Mouse (Mus musculus): ENCODE measurements around the gene Tomm7. TPM values are rescaled to one million over a fixed set of nuclear protein-coding genes. Genes with fewer than 3 reads are reported as not detected.
"Not testable (repeated sequence)": the region's sequence is repeated elsewhere in the genome, so short reads cannot be mapped to it uniquely, and the experiment has no call there.

Tomm7 gene
- polyA plus RNA-seq, 1 experiment = 48.2 TPM

DNA sequence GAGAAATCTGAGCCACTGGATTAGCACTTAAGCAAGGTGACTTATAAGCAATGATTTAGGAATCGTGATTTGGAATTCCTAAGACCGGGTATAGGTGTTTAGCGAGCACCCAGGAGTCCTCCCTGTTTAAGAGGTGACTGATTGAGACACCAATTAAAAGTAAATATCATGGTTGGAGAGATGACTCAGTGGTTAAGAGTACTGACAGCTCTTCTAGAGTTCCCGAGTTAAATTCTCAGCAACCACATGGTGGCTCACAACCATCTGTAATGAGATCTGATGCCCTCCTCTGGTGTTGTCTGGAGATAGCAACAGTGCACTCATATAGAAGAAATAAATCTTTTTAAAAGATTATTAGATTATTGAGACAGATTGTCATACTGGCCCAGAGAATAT, 7.2 kb upstream of the Tomm7 start:
- not testable (repeated sequence) for DNase-seq (ENCODE audit: low read depth)

DNA sequence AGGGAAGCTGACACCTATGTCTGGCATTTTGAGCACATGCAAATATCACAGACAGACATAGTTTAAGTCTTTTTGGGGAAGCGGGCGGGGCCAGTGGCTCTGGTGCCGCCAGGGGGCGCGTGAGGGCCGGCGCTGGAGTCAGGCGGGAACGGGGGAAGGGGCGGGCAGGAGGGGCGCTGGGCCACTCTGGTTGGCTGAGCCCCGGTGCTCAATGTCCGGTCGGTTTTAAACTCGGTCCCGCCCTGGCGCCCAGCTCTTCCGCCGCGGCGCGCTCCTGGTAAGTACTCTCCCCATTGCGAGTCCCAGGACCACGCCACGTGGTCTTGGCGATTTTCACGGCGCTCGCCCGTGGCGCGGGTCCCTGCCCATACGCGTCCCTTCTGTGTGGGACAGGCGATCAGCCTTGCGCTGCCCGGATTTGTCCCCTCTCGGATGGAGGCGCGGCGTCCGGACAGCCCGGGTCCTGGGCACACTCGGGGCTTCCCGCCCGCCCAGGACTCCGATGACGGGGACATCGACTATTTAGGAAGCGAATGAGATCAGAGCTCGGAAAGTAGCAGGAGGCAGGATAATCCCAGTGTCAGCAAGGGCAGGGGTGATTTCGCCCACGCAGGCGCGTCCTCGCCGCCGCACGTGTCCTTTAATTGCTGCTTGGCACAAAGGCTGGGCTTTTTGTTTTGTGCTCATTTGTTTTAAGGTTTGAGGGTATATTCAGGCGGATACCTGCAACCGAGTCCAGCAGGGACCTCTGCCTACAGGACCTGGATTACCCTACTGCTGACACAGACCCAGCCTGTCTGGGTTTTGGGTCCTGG, 6.6 kb upstream of the Tomm7 start:
- no peak for DNase-seq (ENCODE audit: low read depth)

DNA sequence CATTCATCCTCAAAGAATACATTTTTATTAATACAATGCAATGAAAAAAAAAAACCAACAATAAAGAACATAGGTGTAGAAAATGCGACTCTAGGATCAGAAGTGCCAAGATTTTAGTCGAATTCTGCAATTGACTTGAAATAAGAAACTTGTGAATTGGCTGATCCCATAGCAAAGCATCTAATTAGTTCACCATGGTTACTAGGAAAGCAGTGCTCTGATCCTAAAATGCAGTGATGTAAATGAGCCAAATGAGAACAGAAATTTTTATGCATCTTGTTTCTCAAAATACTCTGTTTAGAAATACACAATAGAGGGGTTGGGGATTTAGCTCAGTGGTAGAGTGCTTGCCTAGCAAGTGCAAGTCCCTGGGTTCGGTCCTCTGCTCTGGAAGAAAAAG, 1.2 kb upstream of the Tomm7 start:
- DNase-seq (ENCODE audit: low read depth) = no peak

DNA sequence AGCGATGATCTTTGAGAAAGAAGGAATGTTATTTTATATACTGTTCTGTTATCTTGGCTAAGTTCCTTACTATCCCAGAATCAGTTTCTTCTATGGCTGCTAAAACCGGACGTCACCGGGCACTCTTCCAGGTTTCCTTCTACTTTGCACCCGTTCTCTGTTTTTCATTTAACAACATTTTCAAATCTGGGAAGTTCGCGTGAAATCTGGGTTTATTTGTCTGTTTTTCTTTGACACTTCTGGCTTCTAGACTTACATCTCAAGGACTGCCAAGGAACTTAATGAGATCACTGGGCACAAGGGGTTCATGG, 525 bp upstream of the Tomm7 start:
- DNase-seq (ENCODE audit: low read depth) = no peak

DNA sequence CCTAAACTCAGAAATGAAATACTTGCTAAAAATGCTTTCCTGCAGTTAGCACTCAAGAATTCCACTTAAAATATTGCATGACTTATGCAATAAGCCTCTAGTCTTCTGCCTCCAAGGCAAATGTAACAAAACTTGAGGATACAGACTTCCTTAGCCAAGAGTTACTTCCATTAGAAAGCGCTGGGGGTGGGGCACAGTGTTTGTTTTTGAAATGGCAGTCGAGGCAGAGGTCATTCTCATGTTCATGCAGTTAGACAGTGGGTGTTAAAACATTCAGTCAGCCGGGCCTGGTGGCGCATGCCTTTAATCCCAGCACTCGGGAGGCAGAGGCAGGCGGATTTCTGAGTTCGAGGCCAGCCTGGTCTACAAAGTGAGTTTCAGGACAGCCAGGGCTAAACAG, 5.8 kb downstream of the Tomm7 start:
- no peak for DNase-seq (ENCODE audit: low read depth)

DNA sequence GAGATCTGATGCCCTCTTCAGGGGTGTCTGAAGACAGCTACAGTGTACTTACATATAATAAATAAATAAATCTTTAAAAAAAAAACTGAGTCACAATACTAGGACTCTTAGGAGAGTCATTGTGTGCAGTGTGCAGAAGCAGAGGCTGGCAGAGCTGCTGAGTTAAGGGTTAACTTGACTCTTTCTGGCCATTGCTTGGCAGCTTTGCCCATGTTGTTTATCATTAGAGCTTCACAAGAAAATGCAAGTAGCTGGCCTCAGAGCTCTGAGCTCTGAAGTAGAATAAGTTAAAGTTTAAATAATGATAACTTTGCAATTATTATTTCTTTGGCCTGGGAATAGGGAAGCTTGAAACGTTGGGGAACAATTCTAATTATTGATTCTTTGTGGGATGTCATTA, 8.3 kb downstream of the Tomm7 start:
- not testable (repeated sequence) for DNase-seq (ENCODE audit: low read depth)

DNA sequence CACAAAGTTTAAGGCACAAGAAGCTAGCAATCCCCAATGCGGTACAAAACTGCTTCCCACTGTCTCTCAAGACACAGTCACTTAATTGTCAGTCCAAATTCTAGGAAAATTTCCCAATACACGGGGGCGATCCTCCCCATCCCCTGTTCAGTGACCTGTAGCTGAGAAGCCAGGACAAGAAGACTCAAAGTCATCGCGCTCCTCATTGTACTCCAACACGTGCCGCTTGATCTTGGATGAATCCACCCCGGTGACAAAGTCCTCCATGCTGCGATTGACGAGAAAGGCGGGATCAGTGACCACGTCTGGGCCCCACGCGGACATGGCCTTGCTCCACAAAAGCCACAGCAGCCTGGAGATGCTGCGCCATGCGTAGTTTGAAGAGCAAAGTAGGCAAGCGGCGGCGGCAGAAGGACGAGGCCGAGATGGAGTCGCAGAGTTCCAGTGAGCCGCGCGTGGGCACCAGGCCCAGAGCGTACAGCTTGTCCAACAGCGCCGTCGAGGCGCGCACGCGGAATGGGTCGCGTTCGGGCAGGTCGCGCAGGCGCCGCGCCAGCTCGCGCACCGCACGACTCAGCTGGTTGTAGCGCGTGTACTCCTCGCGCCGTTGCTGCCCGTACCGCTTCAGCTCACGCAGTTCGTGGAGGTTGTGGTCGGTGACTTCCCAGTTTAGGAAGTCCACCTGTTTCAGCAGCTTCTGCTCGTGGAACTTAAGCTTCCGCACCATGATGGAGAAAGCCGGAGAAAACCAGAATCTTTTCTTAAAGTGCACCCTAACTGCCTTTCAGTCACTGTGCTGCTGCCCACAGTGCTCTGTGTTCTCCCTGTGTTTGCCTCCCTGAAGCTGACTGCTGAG, 12.8 kb downstream of the Tomm7 start:
- DNase-seq (ENCODE audit: low read depth) = no peak

DNA sequence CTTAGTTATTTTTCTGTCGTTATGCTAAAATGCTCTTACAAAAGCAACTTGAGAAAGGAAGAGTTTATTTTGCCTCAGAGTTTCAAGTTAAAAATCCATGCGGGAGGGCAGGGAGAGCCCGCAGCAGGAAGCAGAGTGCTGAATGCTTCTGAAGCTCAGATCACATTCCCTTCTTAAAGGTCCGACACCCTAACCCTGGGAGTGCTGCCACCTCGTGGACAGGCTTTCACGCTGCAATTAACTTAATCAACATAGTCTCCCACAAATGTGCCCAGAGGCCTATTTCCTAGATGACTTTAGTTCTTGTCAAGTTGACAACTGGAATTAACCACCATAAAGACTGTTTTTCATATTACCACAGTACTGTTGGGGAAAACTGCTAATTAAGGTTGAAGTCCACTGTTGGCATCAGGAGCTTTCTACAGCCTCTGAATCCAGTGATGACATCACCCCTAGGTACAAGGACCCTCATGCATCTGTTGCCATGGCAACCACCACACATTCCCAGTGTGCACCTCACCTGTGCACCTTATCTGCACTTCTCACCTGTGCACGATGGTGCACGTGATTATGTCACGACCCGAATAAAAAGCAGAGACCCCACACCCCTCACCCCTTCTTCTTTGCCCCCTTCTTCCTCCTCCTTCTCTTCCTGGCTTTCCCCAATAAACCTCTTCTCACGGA, 17.5 kb downstream of the Tomm7 start:
- no peak for DNase-seq (ENCODE audit: low read depth)

DNA sequence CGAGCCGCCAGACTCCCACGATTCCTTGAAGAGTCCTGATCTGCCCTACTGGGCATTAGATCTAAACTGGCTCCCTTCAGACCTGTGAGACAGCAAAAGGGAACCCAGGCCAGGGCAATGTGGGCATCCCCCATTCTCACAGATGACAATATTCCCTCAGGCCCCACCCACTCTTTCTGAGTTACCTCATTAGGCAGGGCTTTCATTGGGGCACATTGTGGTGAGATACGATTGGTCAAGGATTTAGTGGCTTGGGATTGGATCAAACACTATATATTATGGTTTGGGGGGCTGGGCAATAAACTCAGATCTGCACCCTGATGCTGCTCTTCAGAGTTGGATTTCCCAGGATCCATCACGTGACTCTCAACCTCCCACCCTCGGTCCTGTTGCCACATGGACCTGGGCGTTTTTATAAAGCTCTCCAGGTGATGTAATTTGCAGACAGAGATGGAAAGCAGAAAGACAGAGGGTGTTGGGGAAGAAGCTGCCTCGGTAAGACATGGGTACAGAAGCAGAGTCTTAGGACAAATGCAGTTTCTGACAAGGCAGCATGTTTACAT, 19.7 kb downstream of the Tomm7 start:
- DNase-seq (ENCODE audit: low read depth) = no peak

DNA sequence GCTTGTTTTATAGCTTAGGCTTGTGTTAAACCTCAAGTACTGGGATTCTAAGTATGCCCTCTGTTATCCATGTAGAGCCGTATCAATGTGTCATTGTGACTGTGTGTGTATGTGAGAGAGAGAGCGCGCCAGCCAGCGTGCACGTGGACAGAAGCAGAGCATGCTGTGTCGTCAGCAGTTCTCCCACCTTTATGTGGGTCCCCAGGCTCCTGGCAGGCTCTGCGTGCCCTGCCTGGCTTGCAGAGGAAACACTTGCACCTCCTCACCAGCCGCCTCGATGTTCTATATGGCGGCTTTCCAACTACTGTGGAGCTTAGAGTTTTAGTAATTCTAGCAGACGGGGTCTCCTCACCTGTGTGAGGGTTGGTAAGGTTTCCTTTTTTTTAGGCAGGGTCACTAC, 21.7 kb downstream of the Tomm7 start:
- DNase-seq (ENCODE audit: low read depth) = no peak

DNA sequence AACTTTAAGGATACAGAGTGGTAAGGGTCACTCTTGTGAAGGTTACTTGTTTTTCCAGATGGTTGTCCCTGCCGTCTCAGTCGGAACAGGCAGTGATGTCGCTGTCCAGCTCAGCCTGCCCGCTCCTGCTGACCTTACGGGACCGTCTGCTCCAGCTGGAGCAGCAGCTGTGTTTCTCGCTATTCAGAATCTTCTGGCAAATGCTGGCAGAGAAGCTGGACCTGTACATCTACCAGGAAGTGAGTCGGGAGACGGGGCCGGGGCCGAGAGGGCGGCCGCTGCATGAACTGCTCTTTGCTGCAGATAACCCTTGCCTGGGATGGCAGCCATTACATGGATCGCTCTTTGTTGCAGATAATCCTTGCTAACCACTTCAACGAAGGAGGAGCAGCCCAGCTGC, 27.3 kb downstream of the Tomm7 start:
- no peak for DNase-seq (ENCODE audit: low read depth)

DNA sequence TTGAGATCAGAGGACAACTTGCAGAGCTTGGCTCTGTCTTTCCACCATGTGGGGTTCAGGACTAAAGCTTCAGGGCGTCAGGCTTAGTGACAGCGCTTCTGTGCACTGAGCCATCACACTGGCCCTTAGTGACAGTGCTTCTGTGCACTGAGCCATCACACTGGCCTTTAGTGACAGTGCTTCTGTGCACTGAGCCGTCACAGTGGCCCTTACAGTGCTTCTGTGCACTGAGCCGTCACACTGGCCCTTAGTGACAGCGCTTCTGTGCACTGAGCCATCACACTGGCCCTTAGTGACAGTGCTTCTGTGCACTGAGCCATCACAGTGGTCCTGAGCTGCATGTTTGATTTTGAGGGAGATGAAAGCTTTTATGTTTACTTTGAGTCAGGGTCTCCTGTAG, 29.1 kb downstream of the Tomm7 start:
- no peak for DNase-seq (ENCODE audit: low read depth)

DNA sequence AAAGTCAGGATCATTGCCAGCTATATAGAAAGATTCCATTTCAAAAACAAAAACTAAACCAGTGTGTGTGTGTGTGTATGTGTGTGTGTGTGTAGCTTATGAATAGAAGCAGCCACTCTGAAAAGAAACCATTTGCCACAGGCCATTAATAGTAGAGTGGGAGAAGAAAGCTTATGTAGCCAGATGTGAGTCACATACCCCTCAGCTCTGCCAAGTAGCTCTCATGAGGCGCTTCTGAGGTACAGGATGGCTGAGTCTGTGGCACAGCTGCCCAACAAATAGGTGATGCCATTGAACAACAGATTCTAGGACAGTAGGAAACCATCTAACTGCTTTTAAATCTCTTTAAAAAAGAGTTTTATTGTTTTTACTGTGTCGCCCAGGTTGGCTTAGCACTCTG, 51.2 kb downstream of the Tomm7 start:
- no peak for DNase-seq (ENCODE audit: low read depth)

DNA sequence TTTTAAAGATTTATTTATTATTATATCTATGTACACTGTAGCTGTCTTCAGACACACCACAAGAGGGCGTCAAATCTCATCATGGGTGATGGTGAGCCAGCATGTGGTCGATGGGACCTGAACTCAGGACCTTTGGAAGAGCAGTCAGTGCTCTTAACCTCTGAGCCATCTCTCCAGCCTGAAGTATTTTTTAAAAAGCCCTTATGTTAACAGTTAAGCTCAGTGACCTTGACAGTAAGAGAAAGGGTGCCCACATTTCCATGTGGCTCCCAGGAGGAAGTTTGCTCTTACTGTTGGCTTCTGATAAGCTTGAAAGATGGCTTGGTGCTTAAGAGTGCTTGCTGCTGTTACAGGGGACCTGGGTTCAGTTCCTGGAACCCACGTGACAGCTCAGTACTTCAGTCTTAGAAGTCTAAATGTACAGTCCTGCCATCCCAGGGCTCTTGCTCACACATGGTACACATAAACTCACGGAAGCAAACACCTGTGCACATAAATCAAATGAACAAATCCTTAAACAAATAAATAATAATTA, 54.8 kb downstream of the Tomm7 start:
- no peak for DNase-seq (ENCODE audit: low read depth)

Other genes with a start within 250 kb of the Tomm7 start
- 12.6 and 12.9 TPM in 2 replicates for gene Srpk2, start 159.5 kb downstream of the Tomm7 start, polyA plus RNA-seq (2012; rRNA removed)
- 8.6 and 10.2 TPM in 2 replicates for gene Pus7, start 60.5 kb downstream of the Tomm7 start, polyA plus RNA-seq (2012; rRNA removed)
- gene Rint1, start 56.5 kb downstream of the Tomm7 start, polyA plus RNA-seq (2012; rRNA removed) = 13.1 and 16.3 TPM in 2 replicates
- gene Fam126a, start 186.5 kb upstream of the Tomm7 start, polyA plus RNA-seq (2012; rRNA removed) = 4.6 and 5.7 TPM in 2 replicates